Mouse (Mus musculus) frontal cortex, postnatal 36 days (tissue): ENCODE results near the gene Gm5415.
A peak's percentile ranks its signal among the peaks of the same experiment; 100 is the strongest.
"Not testable (repeated sequence)": the region's sequence is repeated elsewhere in the genome, so short reads cannot be mapped to it uniquely, and the experiment has no call there.

Experiments used
- DNase-seq, 2 experiments: peaks; one replicate each; pipeline ENCODE4 v3.0.0; 2022; ENCODE audit warnings: low spot score in 2 of 2

The Gm5415 gene

DNA sequence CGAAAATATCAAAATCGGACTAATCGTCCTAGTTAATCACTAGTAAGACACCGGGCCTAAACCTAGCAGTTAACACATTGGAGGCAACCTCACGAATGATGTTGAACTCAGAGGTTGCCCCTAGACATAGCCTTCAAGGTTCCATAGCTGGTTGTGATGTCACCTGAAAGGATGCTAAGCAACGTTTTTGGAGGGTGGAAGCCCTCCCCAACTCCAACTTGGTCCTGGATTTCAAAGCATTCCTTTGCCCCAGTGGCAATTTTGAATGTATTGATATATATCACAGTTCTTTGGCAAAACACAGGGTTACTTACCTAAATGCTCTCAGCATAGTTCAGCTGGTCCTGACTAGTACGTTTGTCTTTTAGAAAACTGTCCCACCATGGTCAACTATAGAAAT is at the start of gene Gm5415:
Gm5415 (minus strand) TSS at position 101 of the 400 bp plus-strand sequence.
- not testable (repeated sequence) for DNase-seq

DNA sequence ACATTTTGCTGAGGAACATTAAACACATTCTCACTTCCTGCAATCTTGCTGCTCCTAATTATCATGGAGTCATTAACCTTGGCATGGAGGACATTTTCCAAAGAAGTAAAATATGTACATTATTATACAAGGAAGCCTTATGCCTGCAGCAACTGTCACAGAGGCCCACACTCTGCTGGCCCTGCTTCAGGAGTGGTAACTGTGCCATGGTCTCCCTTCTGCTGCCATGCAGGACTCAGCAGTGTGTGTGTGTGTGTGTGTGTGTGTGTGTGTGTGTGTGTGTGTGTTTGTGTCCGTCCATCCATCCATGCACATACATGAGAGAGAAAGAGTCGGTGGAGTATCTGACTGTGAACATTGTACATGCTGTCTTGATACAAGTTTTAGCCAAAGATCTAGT is 21.8 kb upstream of the Gm5415 start:
- no peak for DNase-seq

DNA sequence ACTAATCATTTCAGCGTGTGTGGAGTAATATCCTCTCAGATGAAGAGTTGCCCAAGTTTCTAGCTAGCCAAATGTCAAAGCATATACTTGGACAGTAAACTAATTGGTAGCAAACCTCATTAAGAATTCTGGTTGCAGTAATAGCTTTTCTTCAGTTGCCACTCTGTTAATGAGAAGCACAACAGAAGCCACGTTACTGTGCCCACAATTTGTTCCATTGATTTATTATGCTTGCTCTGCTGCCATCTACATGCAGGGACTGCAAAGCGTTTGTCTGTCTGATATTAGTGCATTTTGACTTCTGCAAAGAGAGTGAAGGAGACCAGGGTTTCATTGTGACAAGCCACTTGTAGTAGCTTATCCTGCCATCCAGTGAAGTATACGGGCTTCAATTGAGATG is 6.8 kb upstream of the Gm5415 start:
- peak in 1 of 2 experiments; percentile 42 for DNase-seq

DNA sequence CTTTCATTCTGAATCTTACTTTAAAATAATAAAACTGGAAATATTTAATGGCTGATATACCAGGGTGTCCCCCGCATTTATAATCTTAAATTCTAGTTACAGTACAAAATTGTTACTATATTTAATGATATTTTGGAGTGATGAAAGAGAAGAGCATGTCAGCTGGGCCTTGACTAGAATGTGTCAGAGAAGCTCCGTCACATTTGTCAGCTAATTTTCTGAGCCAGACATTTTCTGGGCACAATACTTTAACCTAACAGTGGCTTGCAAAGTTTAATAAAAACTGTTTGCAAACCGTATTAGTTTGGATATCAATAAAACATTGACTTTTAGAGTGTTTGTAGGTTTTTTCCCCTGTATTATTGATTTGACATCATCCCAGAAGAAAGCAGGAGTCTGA is 6.4 kb upstream of the Gm5415 start:
- DNase-seq, result no peak

DNA sequence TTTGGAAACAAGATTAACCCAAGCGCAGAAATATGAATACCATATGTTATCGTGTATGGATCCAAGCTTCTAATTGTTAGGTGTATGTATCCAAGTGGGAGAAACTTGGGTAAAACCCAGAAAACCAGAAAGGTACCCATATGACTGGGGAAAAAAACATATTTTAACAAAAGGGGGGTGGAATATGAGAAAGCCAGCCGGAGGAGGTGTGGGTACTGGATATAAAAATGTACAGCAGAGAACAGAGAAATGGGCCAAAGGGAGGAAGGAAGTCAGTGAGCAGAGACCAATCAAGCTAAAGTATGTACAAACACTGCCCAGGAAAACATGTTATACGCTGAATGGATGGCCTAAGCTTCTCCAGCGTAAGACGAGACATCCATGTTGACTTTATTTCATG is 43.7 kb downstream of the Gm5415 start:
- peak; percentile 21 to 61 for DNase-seq
